Mouse (Mus musculus) kidney, postnatal 4 days (tissue): ENCODE data around the gene Nedd4.
"Not testable (repeated sequence)": the region's sequence is repeated elsewhere in the genome, so short reads cannot be mapped to it uniquely, and the experiment has no call there.

Experiments used
- DNase-seq, 2 experiments: peaks; one replicate each; pipeline ENCODE4 v3.0.0; 2021; ENCODE audit warnings: mixed read lengths in 2 of 2

Nedd4 gene

DNA sequence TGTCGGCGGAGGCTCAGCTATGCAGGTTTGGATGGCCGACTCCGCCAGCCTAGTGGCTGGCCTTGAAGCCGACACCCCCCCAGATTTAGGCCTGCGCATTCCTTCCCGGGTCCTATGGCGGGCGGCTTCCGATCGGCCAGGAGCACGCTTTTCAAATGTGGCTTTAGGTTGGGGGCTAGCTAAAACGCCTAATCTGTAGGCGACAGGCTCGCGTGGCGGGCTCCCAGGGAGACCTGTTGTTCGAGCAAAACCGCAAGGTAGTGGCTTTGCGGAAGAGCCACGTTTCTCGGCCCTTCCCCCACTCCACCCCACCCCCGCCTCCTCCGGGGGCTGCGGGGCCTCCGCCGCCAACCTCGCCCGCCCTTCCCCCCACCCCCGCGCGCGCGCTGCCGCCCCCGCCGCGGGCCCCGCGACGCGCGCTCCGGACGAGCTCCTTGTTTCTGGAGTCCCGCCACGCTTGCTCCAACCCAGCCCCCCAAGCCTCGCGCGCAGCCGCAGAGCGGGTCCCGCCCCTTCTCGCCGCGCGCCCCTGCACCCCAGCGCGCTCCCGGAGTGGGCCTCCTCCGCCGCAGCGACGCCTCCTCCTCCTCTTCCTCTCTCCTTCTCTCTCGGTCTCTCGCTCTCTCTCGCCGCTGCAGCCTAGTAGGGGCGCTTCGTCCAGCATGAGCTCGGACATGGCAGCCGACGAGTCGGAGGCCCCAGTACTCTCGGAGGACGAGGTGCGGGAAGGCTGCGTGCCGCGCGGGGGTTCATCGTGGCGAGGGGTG lies at the start of gene Nedd4:
Gene Nedd4, plus strand, starts transcription at position 452 of the 767 bp plus-strand sequence.
- DNase-seq, result peak; percentile 97 to 98

DNA sequence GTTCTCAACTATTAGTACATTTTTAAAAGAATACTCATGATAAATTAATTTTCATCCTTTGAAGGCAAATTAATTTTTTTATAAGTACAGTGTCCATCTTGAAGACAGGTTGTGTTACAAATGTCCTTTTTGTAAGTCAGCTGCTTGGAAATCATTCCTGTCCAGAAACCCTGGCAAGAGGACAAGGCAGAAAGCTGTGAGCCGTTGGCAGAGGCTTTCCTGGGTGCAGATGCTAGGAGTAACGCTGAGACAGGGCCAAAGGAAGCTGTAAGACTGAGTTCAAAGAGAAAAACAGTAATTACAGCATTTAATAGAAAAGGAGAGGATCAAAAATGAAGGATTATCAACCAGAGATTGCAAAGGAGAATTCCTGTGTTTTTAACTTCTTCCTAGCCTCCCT lies 48.3 kb upstream of the Nedd4 start:
- DNase-seq, result no peak

DNA sequence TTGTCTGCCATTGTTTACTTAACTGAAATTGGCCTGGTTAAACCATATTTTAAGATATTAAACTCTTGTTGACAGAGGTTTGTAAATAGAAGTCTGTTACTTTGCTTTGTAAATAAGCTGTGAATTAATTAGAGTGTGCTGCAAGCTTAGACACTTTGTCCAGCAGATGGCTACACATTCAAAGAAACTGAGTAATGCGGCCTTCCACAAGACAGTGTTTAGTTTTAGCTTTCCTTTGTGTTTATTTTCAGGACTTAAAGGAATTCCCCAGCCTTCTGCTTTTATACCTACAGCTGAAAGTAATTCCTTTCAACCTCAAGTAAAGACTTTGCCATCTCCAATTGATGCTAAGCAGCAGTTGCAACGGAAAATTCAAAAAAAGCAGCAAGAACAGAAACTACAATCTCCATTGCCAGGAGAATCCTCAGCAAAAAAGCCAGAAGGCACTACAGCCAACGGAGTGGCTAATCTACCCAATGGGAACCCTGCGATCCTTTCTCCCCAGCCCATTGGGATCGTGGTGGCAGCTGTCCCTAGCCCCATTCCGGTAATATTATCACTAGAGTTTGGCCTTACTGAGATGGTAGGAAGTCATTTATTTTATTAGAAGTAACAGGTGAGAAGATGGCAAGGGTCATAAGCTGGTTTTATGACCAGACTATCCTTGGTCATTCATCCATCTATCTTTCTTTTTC lies 47.2 kb upstream of the Nedd4 start:
- no peak for DNase-seq

- DNase-seq, result no peak
Observed at GRCm38 (mm10) chr9:72618037-72618436, 44.1 kb upstream of the Nedd4 start.

DNA sequence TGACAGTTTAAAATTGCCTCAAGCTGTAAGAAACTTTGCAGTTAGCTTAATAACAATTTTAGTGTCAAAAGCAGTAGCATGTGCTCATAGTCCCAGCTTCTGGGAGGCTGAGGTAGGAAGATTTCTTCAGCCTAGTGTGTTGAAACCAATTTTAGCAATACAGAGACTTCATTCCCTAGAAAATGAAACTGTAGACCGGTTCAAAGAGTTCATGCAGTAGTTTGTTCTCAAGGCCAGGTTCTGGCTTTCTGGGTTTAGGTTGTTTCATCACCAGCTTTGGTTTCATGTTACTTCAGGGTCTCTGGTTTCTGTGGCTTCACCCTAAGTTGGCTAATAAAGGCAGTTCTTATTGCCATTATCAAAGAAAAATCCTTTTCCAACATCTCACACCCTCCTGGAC lies 38.5 kb upstream of the Nedd4 start:
- no peak for DNase-seq

- no peak for DNase-seq
Observed at GRCm38 (mm10) chr9:72627598-72627997, 34.5 kb upstream of the Nedd4 start.

- peak; percentile 36 to 53 for DNase-seq
Observed at GRCm38 (mm10) chr9:72628591-72628990, 33.6 kb upstream of the Nedd4 start.

DNA sequence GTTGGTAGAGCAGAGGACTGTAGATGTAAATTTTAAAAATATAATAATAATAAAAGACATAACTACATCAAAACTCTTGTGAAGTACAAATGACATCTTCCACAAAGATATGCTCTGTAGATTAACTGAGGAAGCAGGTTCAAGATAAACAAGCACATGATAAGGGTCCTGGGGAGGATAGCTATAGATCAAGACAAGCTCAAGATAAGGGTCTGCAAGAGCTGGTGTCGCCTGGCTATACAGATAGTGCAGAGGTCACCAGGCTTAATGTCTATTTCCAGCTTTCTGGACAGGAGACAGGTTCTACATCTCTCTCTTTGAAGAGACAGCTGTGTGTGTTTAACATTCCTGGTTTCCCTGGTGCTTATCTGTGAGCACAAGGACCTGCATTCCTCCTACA lies 29.9 kb upstream of the Nedd4 start:
- no peak for DNase-seq

- no peak for DNase-seq
Observed at GRCm38 (mm10) chr9:72635134-72635533, 27.0 kb upstream of the Nedd4 start.

GRCm38 (mm10) chr9:72636547-72636946 lies 25.6 kb upstream of the Nedd4 start:
- DNase-seq, result no peak

GRCm38 (mm10) chr9:72637243-72637642 lies 24.9 kb upstream of the Nedd4 start:
- no peak for DNase-seq

DNA sequence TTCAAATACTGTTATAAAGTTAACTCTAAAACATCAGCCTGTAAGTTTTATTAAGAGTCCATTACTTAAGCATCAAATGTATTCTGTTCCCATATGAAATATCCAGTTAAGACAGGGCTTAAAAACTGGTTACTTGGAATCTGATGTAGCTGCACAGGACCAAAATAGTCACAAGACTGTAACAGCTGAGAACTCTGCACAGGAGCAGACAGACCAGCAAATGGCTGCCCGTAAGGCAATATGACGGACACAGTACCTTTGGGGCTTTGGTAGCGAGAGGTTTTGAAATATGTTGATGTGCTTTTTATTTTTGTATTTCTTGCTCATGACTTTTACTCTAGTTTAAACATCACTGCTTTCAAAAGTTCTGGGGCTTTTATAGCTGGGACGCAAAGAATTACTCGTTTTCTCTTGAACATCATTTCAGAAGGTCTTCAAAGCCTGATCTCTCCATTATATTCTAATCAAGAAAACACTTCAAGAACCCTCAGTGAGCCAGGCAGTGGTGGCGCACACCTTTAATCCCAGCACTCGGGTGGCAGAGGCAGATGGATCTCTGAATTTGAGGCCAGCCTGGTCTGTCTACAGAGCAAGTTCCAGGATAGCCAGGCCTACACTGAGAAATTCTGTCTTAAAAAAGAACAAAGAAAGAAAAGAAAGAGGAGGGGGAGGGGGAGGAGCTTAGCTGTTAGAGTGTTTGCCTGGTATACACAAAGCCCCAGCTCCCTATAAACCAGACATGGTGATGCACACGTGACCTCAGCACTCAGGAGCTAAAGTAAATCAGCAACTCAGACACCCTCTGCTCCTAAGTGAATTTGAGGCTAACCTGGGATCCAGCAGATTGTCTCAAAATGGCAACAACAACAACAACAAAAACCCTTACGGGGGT lies 22.9 kb upstream of the Nedd4 start:
- no peak for DNase-seq

- peak; percentile 84 to 93 for DNase-seq
Observed at GRCm38 (mm10) chr9:72639843-72640621, 22.1 kb upstream of the Nedd4 start.

- DNase-seq, result no peak
Observed at GRCm38 (mm10) chr9:72640642-72641041, 21.5 kb upstream of the Nedd4 start.

DNA sequence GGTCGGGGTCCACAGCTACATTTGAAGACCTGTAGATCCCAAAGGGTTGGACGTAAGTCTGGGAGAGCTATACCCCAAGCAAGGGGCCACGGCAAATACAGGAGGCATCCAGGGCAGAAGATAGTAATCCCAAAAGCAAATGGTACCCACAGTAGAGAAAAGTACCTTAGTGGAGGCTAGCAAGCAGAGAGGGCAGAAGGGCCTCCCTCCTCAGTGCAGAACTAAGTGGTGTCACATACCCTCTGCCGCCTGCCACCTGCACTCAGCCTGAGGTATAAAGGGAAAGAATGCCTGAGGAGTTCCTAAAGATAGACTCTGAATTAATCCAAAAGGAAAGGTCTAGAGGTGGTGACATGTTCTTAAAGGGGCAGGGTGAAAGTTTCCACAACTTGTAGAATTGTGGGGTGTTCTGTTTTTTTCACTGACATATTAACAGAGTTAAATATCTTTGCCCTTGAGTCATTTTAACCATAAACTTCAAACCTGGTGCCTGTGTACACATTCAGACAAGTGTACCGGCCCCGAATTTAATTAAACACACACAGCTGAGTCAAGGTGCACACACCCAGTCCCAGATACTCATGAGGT lies 21.0 kb upstream of the Nedd4 start:
- peak; percentile 36 to 38 for DNase-seq

GRCm38 (mm10) chr9:72642756-72643447 lies 19.2 kb upstream of the Nedd4 start:
- not testable (repeated sequence) for DNase-seq

GRCm38 (mm10) chr9:72643651-72644417 lies 18.3 kb upstream of the Nedd4 start:
- no peak for DNase-seq

- no peak for DNase-seq
Observed at GRCm38 (mm10) chr9:72644418-72645110, 17.6 kb upstream of the Nedd4 start.

GRCm38 (mm10) chr9:72649781-72650180 lies 12.4 kb upstream of the Nedd4 start:
- DNase-seq, result no peak

- peak; percentile 53 to 68 for DNase-seq
Observed at GRCm38 (mm10) chr9:72652961-72653360, 9.2 kb upstream of the Nedd4 start.
